Mouse (Mus musculus) frontal cortex, adult (tissue): Measurements from ENCODE around the gene Tenm4.

Experiments used
- ATAC-seq: cut with Nextera tagmentation; 2 replicates; pipeline ENCODE4 v1.9.2; 2017; ENCODE audit warnings: mild to moderate bottlenecking, moderate library complexity, mixed read lengths; ENCODE audit not compliant: low TSS enrichment

The Tenm4 gene

GRCm38 (mm10) chr7:96242328-96243185, 71.5 kb downstream of the Tenm4 start:
- ATAC-seq: peak; percentile 57

DNA sequence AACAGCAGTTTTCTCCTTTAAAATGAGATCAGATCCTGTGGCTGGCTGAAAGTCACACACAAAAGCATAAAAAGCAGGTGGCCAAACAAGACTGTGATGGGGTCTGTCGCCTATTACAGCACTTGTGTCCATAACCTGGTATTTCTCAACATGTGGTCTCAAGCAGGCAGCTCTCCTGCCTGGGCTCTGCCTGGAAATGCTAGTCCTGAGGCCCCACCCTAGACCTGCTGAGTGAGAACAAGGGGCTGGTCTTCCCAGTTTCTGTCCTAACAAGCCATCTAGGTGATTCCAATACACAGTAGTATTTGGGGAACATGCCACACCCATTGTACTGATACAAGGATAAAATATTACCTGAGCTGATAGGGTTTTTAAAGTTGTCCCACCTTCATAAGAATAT, 73.8 kb downstream of the Tenm4 start:
- ATAC-seq: no peak

- ATAC-seq: no peak
These were observed 88.6 kb downstream of the Tenm4 start for GRCm38 (mm10) chr7:96259630-96260029.

- ATAC-seq: no peak
These were observed 91.1 kb downstream of the Tenm4 start for GRCm38 (mm10) chr7:96262182-96262581.

DNA sequence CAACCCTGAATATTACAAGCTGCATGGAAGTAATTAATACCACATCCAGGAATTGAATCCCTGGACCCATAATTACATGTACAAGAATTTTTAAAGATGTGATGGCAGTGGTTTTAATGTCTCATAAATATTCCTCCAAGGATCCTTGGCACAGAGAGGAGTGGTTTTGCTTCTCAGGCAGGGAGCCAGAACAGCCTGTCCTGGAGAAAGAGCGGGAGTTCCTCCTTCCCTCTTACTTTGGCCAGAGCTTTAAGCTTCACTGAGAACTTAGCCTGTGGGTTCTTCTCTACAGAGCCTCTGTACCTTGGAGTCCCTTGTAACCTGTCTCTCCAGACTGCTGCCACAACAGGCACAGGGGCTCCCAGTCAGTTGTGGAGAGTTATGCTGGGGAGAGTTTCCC, 94.9 kb downstream of the Tenm4 start:
- no peak for ATAC-seq

- 0 out of 2 replicates have a peak, but pooled peaks have one; percentile 47 for ATAC-seq
These were observed 96.2 kb downstream of the Tenm4 start for GRCm38 (mm10) chr7:96267266-96267665.

- ATAC-seq: no peak
These were observed 99.6 kb downstream of the Tenm4 start for GRCm38 (mm10) chr7:96270684-96271083.

- no peak for ATAC-seq
These were observed 101.0 kb downstream of the Tenm4 start for GRCm38 (mm10) chr7:96272068-96272467.

GRCm38 (mm10) chr7:96274486-96274885, 103.4 kb downstream of the Tenm4 start:
- no peak for ATAC-seq

GRCm38 (mm10) chr7:96277550-96277949, 106.5 kb downstream of the Tenm4 start:
- no peak for ATAC-seq

GRCm38 (mm10) chr7:96278378-96278777, 107.3 kb downstream of the Tenm4 start:
- ATAC-seq: 0 out of 2 replicates have a peak, but pooled peaks have one; percentile 32

- ATAC-seq: 0 out of 2 replicates have a peak, but pooled peaks have one; percentile 10
These were observed 109.7 kb downstream of the Tenm4 start for GRCm38 (mm10) chr7:96280795-96281194.

DNA sequence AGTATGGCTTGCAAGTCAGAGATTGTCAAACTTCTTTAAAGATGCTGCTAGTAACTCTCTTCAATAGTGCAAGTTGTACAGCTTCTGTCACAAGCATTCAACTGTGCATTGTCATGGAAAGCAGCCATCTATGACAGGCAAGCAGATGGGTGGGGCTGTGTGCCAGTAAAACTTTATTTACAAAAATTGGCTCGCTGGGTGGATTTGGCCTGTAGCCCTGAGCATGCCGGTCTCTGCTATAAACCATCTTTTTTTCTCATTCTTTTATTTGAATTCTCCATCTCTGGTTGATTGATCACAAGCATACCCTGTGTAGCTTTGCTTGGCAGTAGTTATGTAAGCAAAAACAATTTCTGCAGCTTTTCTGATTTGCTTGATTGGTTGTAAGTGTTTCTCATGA, 119.5 kb downstream of the Tenm4 start:
- ATAC-seq: peak; percentile 34

DNA sequence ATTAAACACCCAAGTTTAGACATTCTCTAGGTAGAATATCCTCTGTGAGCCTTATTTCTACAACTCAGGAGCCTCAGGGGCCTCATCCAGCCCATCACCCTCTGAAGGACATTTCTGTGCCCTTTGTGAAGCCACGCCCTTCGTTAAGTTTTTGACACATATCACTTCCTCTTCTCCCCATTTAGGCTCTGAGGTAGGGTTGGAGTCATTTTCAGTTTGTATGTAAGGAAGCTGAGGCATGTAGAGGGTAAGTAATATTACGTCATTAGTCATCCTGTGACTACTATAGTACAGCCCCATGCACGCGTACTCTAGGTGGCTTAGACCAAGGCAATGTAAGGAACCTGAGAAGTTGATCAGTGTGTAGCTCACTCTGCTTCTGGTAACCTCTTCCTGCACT, 124.9 kb downstream of the Tenm4 start:
- ATAC-seq: no peak

DNA sequence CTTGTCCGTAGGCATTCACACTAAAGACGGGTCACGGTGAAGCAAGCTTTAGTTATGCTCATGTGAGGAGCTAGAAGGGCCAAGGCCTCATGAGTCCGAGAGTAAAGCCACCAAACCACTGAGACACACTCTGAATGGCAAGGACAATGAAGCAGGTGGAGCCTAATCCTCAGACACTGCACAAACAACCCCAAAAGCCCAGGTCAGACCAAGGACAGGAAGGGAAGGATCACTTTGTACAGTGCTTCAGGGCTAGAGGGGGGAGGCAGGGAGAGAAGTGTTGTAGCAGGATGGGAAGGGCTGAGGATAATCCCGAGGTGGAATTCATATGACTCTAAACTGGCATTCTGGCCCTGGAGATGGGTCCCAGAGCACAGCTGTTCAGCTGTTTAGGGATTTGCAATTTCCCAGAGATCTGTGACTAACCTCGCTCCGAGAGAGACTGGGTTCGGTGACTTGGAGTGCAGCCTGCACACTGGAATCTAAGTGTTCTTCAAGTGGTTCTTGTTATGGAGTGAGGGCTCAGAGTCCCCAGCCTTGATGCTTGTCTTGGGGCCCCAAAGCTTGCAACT, 129.9 kb downstream of the Tenm4 start:
- ATAC-seq: no peak

DNA sequence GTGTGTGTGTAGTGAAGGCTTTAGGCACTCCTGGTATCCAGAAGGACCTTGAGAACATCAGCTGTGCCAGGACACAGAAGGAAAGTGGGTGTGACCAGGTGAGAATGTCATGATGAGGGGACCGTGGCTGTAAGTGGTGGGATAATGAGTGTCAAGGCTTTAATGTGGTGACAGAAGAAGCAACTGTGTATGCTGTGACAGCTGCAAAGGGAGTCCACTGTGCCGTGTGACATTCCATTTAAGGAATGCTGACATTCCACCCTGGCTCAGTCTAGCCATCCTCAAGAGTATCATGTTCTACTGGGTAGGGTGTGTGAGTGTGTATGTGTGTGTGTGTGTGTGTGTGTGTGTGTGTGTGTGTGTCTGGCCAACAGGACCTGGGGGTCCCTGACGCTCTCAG, 130.8 kb downstream of the Tenm4 start:
- ATAC-seq: no peak

DNA sequence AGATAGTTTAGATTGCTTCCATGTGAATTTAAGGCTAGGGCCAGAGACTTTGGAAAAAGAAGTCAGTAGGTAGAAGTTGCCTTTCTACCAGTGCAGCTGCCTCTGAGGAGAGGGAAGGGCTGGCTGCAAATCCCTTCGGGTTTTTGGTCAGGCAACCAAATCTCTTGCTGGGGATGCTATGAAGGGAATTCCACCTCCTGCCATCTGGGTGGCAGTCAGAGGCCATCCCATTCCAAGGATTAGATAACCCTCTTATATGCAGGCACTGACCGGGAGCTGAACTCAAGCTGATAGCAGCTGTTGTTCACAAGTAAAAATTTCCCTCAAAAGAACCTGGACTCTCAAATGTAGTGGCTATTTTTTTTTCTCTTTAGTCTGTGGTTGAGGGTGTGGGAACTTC, 132.9 kb downstream of the Tenm4 start:
- no peak for ATAC-seq

DNA sequence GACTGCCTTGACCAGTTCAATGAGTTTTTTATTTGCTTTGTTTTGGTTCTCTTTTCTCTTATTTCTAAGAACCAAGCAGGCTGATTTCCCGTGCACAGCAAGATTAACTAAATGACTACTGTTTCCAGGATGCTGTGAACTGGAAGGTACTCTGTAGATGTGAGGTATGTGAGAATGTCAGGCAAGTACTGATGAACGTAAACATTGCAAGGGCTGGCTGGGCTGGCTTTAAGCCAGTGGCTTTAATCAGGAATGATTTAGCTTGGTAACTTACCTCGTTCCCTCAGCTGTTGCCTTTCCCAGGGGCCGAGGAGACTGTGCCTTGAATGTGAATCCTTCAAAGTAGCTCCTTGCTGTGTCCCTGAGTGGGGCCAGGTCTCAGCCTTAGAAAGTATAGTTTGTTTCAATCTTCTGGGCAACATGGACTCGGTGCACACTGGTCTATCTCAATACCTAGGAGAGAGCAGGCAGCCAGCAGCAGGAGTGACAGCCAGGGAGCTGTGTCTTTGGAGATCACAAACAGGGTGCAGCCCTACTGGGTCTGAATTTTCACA, 134.4 kb downstream of the Tenm4 start:
- no peak for ATAC-seq

DNA sequence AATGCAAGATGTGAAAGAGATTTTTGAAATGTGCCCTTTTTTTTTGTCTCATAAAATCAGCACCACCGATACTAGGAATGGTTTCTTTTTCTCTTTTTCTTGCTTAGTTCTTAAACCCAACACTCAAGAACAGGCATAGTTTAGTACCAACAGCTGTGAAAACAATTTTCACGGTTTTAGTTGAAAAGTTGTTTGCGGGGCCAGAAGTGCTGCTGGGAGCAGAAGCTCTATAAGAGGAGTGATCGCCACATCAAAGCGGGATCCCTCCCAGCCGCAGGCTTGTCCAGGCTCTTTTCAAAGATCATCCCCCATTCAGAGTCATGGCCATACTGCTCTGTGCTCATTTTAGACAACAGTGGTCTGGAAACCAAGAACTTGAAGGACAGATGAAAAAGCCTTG, 137.1 kb downstream of the Tenm4 start:
- ATAC-seq: no peak

DNA sequence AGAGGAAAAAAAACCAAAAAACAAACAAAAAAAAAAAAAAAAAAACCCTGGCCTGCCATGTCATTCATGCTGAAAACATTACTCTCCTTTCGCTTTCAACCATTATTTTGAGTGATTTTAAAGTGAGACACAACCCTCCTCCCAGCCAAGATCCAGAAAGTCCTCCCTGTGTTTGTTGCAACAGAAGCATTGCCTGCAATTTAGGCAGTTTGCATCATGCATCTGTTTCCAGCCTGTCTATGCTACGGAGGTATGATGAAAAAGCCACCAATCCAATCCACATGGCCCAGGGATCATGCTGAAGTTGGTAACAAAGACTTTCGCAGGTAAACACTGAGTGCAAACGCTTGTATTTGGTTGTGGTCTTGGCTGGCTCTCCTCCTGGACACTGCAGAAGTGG, 158.3 kb downstream of the Tenm4 start:
- no peak for ATAC-seq

DNA sequence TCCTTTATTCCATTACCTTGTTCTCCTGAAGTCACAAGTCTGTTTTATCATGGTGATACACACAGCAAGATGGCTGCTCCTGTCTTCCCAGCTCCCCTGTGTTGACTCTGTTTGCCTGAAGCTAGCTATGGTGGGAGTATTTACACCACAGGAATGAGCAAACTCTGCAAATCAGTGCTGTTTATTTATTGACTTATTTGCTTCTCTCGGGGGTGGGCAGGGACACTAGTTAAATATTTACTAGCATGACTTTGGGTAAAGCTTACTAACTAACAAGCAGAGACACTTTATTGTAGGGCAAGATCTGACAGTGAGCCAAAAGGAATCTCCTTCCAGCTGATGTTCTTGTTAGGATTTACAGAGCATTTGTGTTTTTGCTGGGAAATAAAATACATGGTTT, 160.1 kb downstream of the Tenm4 start:
- no peak for ATAC-seq

DNA sequence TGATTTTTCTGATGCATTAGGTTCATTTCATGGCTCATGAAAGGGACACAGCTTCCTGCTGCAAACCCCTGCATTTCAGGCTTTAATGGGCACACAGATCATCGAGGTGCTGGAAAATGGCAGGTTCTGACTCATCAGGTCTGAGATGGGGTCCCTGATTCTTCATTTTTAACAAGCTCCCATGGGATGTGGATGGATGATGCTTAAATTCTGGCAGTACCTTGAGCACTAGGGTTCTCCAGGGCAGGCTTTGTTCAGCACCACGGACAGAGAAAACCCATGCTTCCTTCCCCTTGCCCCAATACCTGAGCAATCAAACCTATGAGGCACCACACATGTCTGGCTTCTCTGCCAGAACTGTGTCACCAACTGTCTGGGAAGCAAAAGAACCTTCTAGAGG, 163.3 kb downstream of the Tenm4 start:
- ATAC-seq: no peak

- no peak for ATAC-seq
These were observed 165.3 kb downstream of the Tenm4 start for GRCm38 (mm10) chr7:96336376-96336775.
